Mouse (Mus musculus): ENCODE measurements around the gene Olfr618.
"Not testable (repeated sequence)": the region's sequence is repeated elsewhere in the genome, so short reads cannot be mapped to it uniquely, and the experiment has no call there.

Olfr618 gene

DNA sequence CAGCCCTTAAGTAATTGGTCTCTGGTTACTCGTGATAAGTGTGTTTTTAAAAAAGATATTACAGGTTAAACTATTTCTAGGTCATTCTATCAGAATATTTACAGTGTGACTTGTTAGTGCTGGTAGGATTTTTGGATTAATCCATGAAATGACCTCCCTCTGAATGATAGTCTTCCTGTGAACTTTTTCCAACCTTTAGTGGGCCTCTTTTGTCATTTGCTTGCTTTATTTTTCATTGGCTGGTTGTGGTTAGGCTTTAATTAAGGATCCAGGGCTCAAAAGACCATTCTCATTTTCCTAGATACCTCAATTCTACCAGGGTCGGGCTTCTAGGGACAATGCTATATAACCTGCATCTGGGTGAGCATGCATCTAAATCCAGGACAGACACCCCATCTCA, at the start of gene Olfr618:
Gene Olfr618, plus strand, starts transcription at position 301 of the 400 bp plus-strand sequence.
- in situ Hi-C loops (cut with MboI; ENCODE audit: low pct_unique_long_range_greater_than_20kb in 1 of 2, low sequenced_read_pairs in 2 of 2, unreplicated experiment in 1 of 2) = no loop called here

- in situ Hi-C loops (cut with MboI; ENCODE audit: low pct_unique_long_range_greater_than_20kb in 1 of 2, low sequenced_read_pairs in 2 of 2, unreplicated experiment in 1 of 2) = not testable (repeated sequence)
Observed at GRCm38 (mm10) chr7:103542617-103543016, 47.3 kb upstream of the Olfr618 start, which contains the start of gene Olfr612. TSS of gene Olfr612 (minus strand) at chr7:103542717.

DNA sequence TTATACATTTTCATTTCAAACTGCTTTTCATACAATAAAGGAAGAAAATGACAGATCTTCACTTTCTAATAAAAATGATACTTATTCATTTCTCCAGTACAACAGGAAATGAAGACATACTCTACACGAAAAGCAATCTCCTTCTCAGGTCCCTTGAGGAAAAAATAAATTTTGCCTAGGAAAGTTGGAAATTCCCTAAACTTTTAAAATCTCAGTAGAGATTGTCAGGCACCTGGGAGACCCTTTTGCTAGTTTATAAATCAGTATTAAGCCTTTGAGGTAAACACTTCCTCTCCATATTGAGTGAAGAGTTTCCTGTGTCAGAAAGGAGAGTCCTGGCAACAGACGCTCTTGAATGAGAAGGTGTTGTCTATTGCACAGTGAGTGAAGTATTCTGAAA, 42.1 kb upstream of the Olfr618 start, which contains the start of gene Olfr613:
Gene Olfr613, plus strand, starts transcription at position 301 of the 400 bp plus-strand sequence.
- in situ Hi-C loops (cut with MboI; ENCODE audit: low pct_unique_long_range_greater_than_20kb in 1 of 2, low sequenced_read_pairs in 2 of 2, unreplicated experiment in 1 of 2) = no loop called here

GRCm38 (mm10) chr7:103555779-103556178, 34.1 kb upstream of the Olfr618 start, which contains the start of gene Olfr615:
TSS of gene Olfr615 (plus strand) at chr7:103556079.
- in situ Hi-C loops (cut with MboI; ENCODE audit: low pct_unique_long_range_greater_than_20kb in 1 of 2, low sequenced_read_pairs in 2 of 2, unreplicated experiment in 1 of 2) = no loop called here

DNA sequence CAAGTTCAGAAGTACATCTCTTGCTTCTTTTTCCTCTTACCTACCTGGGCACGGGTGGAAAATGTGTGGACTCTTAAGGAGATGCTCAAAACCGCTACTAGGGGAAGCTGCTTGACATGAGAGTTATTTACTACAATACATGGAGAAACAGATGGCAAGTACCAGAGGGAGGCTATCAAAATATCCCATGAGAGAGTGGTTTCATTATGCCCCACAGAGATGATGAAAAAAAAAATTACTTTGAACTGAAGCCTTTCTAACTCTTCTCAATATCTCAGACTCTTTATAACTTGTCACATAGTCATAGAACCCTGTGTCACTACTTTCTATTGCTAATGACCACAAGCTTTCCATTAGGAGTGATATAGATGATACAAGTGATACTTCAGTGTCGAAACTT, 20.9 kb upstream of the Olfr618 start, which contains the start of gene Olfr616:
Gene Olfr616, minus strand, starts transcription at position 101 of the 400 bp plus-strand sequence.
- in situ Hi-C loops (cut with MboI; ENCODE audit: low pct_unique_long_range_greater_than_20kb in 1 of 2, low sequenced_read_pairs in 2 of 2, unreplicated experiment in 1 of 2) = no loop called here

DNA sequence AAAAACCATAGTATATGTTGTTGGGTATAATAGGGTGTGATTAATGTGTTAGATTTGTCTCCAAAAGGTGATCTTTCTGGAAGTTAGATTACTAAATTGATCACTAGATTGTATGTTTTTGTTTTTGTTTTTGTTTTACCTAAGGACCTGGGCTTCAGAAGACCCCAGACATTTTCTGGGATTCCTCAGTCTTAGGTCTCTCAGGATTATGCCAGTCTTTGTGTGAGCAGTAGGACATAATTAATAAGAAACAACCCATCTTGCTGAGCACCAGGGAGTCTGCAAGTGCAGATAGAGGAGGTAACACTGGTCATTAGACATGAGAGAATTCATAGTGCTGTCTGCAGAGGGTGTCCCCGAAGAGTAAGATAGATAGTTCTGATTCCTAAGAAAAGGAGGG, 17.1 kb upstream of the Olfr618 start, which contains the start of gene Olfr617:
Gene Olfr617, plus strand, starts transcription at position 301 of the 400 bp plus-strand sequence.
- in situ Hi-C loops (cut with MboI; ENCODE audit: low pct_unique_long_range_greater_than_20kb in 1 of 2, low sequenced_read_pairs in 2 of 2, unreplicated experiment in 1 of 2) = loop anchor here (5.0 kb wide), 1 partner anchor 105 kb away; no protein-coding TSS in a partner anchor

DNA sequence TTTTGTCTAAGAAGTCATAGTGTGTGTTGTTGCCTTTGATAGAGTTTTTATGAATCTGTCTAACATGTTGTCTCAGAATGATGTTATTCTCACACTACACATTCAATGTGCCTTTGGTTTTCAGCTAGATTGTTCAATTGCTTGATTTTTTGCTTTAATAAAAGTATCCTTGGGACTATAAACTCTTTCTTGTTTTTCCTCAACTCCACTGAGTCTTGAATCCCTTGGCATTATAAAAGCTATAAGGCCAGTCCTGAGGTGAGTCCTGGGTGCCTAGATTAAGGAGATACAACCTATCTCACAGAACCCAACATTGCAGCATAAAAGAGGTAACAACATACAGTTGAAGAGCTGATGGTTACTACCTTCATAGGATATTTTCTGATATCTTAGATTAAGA, 10.4 kb downstream of the Olfr618 start, which contains the start of gene Olfr619:
Gene Olfr619, plus strand, starts transcription at position 301 of the 400 bp plus-strand sequence.
- in situ Hi-C loops (cut with MboI; ENCODE audit: low pct_unique_long_range_greater_than_20kb in 1 of 2, low sequenced_read_pairs in 2 of 2, unreplicated experiment in 1 of 2) = no loop called here

- in situ Hi-C loops (cut with MboI; ENCODE audit: low pct_unique_long_range_greater_than_20kb in 1 of 2, low sequenced_read_pairs in 2 of 2, unreplicated experiment in 1 of 2) = no loop called here
Observed at GRCm38 (mm10) chr7:103607425-103607824, 17.5 kb downstream of the Olfr618 start.

GRCm38 (mm10) chr7:103612434-103612833, 22.5 kb downstream of the Olfr618 start, which contains the start of gene Olfr620:
TSS of gene Olfr620 (minus strand) at chr7:103612534.
- in situ Hi-C loops (cut with MboI; ENCODE audit: low pct_unique_long_range_greater_than_20kb in 1 of 2, low sequenced_read_pairs in 2 of 2, unreplicated experiment in 1 of 2) = no loop called here

DNA sequence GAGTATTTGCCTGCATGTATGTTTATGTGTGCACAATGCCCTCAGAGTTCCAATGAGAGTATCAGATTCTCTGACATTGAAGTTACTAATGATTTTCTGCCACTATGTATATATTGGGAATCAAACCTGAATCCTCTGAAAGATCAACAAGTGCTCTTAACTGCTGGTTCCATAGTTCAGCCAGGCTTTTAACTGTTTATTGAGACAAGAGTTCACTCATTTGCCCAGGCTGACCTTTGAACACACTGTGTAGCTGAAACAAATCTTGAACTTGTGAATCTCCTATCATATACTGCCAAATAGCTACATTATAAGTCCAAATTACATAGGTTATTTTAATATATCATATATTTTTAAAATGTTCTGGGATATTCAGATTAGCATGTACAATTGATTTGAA, 46.9 kb downstream of the Olfr618 start:
- in situ Hi-C loops (cut with MboI; ENCODE audit: low pct_unique_long_range_greater_than_20kb in 1 of 2, low sequenced_read_pairs in 2 of 2, unreplicated experiment in 1 of 2) = no loop called here

DNA sequence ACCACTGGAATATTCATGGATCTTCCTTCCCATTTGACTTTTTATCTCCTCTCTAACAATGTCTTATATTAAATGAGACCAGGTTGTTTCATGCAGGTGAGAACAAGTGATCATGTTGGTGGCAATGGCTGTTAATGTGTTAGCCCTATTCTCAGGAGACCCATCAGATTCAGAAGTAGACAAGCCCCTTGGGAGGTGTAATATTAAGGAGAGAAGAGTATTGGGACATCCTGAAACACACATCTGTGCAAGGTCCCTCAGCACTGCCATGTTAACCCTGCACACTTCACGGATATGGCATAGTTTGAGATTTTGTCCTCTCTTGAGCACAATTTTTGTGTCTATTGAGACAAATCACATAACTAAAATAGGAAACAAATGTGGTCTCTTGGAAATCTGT, 52.7 kb downstream of the Olfr618 start, which contains the start of gene Olfr622:
Gene Olfr622, minus strand, starts transcription at position 101 of the 400 bp plus-strand sequence.
- in situ Hi-C loops (cut with MboI; ENCODE audit: low pct_unique_long_range_greater_than_20kb in 1 of 2, low sequenced_read_pairs in 2 of 2, unreplicated experiment in 1 of 2) = no loop called here

- in situ Hi-C loops (cut with MboI; ENCODE audit: low pct_unique_long_range_greater_than_20kb in 1 of 2, low sequenced_read_pairs in 2 of 2, unreplicated experiment in 1 of 2) = no loop called here
Observed at GRCm38 (mm10) chr7:103644070-103644469, 54.2 kb downstream of the Olfr618 start.
